Mouse (Mus musculus) forebrain, embryonic 15.5 days (tissue): ENCODE data around the gene Trim13. TPM values are rescaled to one million over a fixed set of nuclear protein-coding genes. Genes with fewer than 3 reads are reported as not detected.
"Not testable (repeated sequence)": the region's sequence is repeated elsewhere in the genome, so short reads cannot be mapped to it uniquely, and the experiment has no call there.

Experiments used
- ATAC-seq: fragments of 200-750 bp; cut with Nextera tagmentation; replicated peaks from 2 replicates; pipeline ENCODE4 v1.8.0; 2017; ENCODE audit warnings: mild to moderate bottlenecking, moderate TSS enrichment, moderate library complexity
- H3K27ac ChIP-seq: fragments of 300-500 bp; sonication (generic); replicated peaks from 2 replicates; pipeline ENCODE4 v1.5.1; 2015; ENCODE audit warnings: mild to moderate bottlenecking, inconsistent platforms
- H3K27me3 ChIP-seq: fragments of 300-500 bp; sonication (generic); 2 replicates; pipeline ENCODE4 v1.6.1; 2015; ENCODE audit warnings: inconsistent platforms
- H3K36me3 ChIP-seq: fragments of 300-500 bp; sonication (generic); 2 replicates; pipeline ENCODE4 v1.6.1; 2015; ENCODE audit warnings: mild to moderate bottlenecking, inconsistent platforms
- H3K4me1 ChIP-seq: fragments of 300-500 bp; sonication (generic); 2 replicates; pipeline ENCODE4 v1.6.1; 2015; ENCODE audit warnings: inconsistent platforms
- H3K4me2 ChIP-seq: fragments of 300-500 bp; sonication (generic); replicated peaks from 2 replicates; pipeline ENCODE4 v1.6.1; 2015; ENCODE audit warnings: mild to moderate bottlenecking, inconsistent platforms
- H3K4me3 ChIP-seq: fragments of 300-500 bp; sonication (generic); 2 replicates; pipeline ENCODE4 v1.5.1; 2015; ENCODE audit warnings: mild to moderate bottlenecking, inconsistent platforms
- H3K9ac ChIP-seq: fragments of 300-500 bp; sonication (generic); replicated peaks from 2 replicates; pipeline ENCODE4 v1.6.1; 2015; ENCODE audit warnings: mild to moderate bottlenecking, inconsistent platforms
- H3K9me3 ChIP-seq: fragments of 300-500 bp; sonication (generic); 2 replicates; pipeline ENCODE4 v1.6.1; 2016; ENCODE audit warnings: inconsistent platforms
- WGBS: fragments of 180-500 bp; shearing (Covaris S2); methylation state at CpG from one replicate; pipeline ENCODE4 v1.1.7; 2015; ENCODE audit warnings: mixed read lengths; 5-methylcytosine and 5-hydroxymethylcytosine counted together
- polyA plus RNA-seq: library from polyadenylated mRNA; unstranded; fragments of >200 nt; fragmentation: Nextera tagmentation; extraction: Ambion mirVana; gene quantifications from 2 replicates; pipeline ENCODE4 v1.2.1, GENCODE M21; 2015

Trim13 gene
- 65.6 and 65.8 TPM in 2 replicates for polyA plus RNA-seq

GRCm38 (mm10) chr14:61597968-61598367 is at the start of gene Trim13:
Gene Trim13, plus strand, starts transcription at chr14:61598247.
- H3K9ac ChIP-seq: 0 out of 2 replicates have a peak within 1 kb of the TSS, but pooled peaks have one; percentile 92
- H3K4me1 ChIP-seq: peaks cover 24% of the 10 kb centered on the region
- 58% methylated on average over 5 of the region's 5 CpGs for WGBS
- no peaks in the 10 kb centered on the region for H3K36me3 ChIP-seq
- H3K27me3 ChIP-seq: no peaks in the 10 kb centered on the region
- H3K9me3 ChIP-seq: no peaks in the 10 kb centered on the region
- no peak for ATAC-seq
- peak within 1 kb of the TSS; percentile 74 for H3K4me2 ChIP-seq
- no peak within 1 kb of the TSS for H3K27ac ChIP-seq
- H3K4me3 ChIP-seq: peak within 1 kb of the TSS; percentile 82

GRCm38 (mm10) chr14:61548614-61549013 is 49.4 kb upstream of the Trim13 start:
- Histone ChIP-seq H3K4me2 (no peak overlapping the region), H3K27me3 (no peaks in the 10 kb centered on the region), H3K9me3 (no peaks in the 10 kb centered on the region), H3K36me3 (peaks cover 14% of the 10 kb centered on the region), H3K9ac (no peak overlapping the region), H3K4me1 (no peaks in the 10 kb centered on the region), H3K27ac (no peak overlapping the region), H3K4me3 (no peak overlapping the region)
- no peak for ATAC-seq
- WGBS: 88% methylated on average over 1 of the region's 1 CpGs

GRCm38 (mm10) chr14:61555931-61556288 is 42.1 kb upstream of the Trim13 start:
- no peak for ATAC-seq
- Histone ChIP-seq H3K4me3 (peak overlapping the region; percentile 83), H3K4me2 (peak overlapping the region; percentile 87), H3K4me1 (peaks cover 16% of the 10 kb centered on the region; the same call in 1 of the 2 replicates), H3K9me3 (no peaks in the 10 kb centered on the region), H3K27ac (peak overlapping the region; percentile 85), H3K36me3 (no peaks in the 10 kb centered on the region), H3K27me3 (no peaks in the 10 kb centered on the region), H3K9ac (peak overlapping the region; percentile 87)
- 7% methylated on average over 6 of the region's 6 CpGs for WGBS

- Histone ChIP-seq H3K27me3 (no peaks in the 10 kb centered on the region), H3K4me1 (peaks cover 16% of the 10 kb centered on the region; the same call in 1 of the 2 replicates), H3K9me3 (no peaks in the 10 kb centered on the region), H3K4me2 (peak within 1 kb of the TSS; percentile 87), H3K36me3 (no peaks in the 10 kb centered on the region), H3K27ac (peak within 1 kb of the TSS; percentile 85), H3K4me3 (peak within 1 kb of the TSS; percentile 83), H3K9ac (peak within 1 kb of the TSS; percentile 87)
- under 1% methylated on average over 72 of the region's 72 CpGs for WGBS
- peak; percentile 98 for ATAC-seq
Observed at GRCm38 (mm10) chr14:61556289-61557147, 41.5 kb upstream of the Trim13 start, which contains the start of gene Spryd7. Gene Spryd7, minus strand, starts transcription at chr14:61556886.

GRCm38 (mm10) chr14:61558901-61559300 is 39.1 kb upstream of the Trim13 start:
- no peak for ATAC-seq
- H3K27ac ChIP-seq: no peak overlapping the region
- H3K27me3 ChIP-seq: no peaks in the 10 kb centered on the region
- WGBS: 93% methylated on average over 6 of the region's 6 CpGs
- no peak overlapping the region for H3K4me2 ChIP-seq
- no peak overlapping the region for H3K4me3 ChIP-seq
- no peak overlapping the region for H3K9ac ChIP-seq
- peaks cover 16% of the 10 kb centered on the region; the same call in 1 of the 2 replicates for H3K4me1 ChIP-seq
- no peaks in the 10 kb centered on the region for H3K36me3 ChIP-seq
- no peaks in the 10 kb centered on the region for H3K9me3 ChIP-seq

GRCm38 (mm10) chr14:61559856-61560255 is 38.2 kb upstream of the Trim13 start:
- 77% methylated on average over 3 of the region's 3 CpGs for WGBS
- ATAC-seq: no peak

GRCm38 (mm10) chr14:61566211-61566610 is 31.8 kb upstream of the Trim13 start:
- H3K36me3 ChIP-seq, ATAC-seq, H3K27ac ChIP-seq, H3K27me3 ChIP-seq, H3K4me1 ChIP-seq, H3K9me3 ChIP-seq, H3K4me2 ChIP-seq, H3K4me3 ChIP-seq, H3K9ac ChIP-seq: not testable (repeated sequence)
- 98% methylated on average over 4 of the region's 4 CpGs for WGBS

More at GRCm38 (mm10) chr14:61559856-61560255, 38.2 kb upstream of the Trim13 start:
- H3K27me3 ChIP-seq: no peaks in the 10 kb centered on the region
- no peaks in the 10 kb centered on the region for H3K36me3 ChIP-seq
- peaks cover 15% of the 10 kb centered on the region; the same call in 1 of the 2 replicates for H3K4me1 ChIP-seq
- H3K9me3 ChIP-seq: no peaks in the 10 kb centered on the region
- H3K4me2 ChIP-seq: no peak overlapping the region
- no peak overlapping the region for H3K4me3 ChIP-seq
- no peak overlapping the region for H3K9ac ChIP-seq
- H3K27ac ChIP-seq: no peak overlapping the region

- Histone ChIP-seq H3K9me3 (no peaks in the 10 kb centered on the region), H3K27me3 (no peaks in the 10 kb centered on the region), H3K36me3 (no peaks in the 10 kb centered on the region), H3K4me1 (no peaks in the 10 kb centered on the region), H3K9ac (no peak overlapping the region), H3K4me3 (no peak overlapping the region), H3K27ac (no peak overlapping the region), H3K4me2 (no peak overlapping the region)
- WGBS: 69% methylated on average over 2 of the region's 2 CpGs
- ATAC-seq: no peak
Observed at GRCm38 (mm10) chr14:61569344-61569743, 28.7 kb upstream of the Trim13 start.

GRCm38 (mm10) chr14:61571366-61571765 is 26.7 kb upstream of the Trim13 start:
- Histone ChIP-seq H3K27ac (no peak overlapping the region), H3K4me3 (no peak overlapping the region), H3K27me3 (no peaks in the 10 kb centered on the region), H3K9me3 (no peaks in the 10 kb centered on the region), H3K9ac (no peak overlapping the region), H3K4me1 (no peaks in the 10 kb centered on the region), H3K4me2 (no peak overlapping the region), H3K36me3 (no peaks in the 10 kb centered on the region)
- WGBS: 12% methylated on average over 4 of the region's 4 CpGs
- no peak for ATAC-seq

GRCm38 (mm10) chr14:61572131-61572530 is 25.9 kb upstream of the Trim13 start:
- Histone ChIP-seq H3K4me1 (no peaks in the 10 kb centered on the region), H3K9me3 (no peaks in the 10 kb centered on the region), H3K27ac (no peak overlapping the region), H3K4me3 (no peak overlapping the region), H3K27me3 (no peaks in the 10 kb centered on the region), H3K36me3 (no peaks in the 10 kb centered on the region), H3K4me2 (no peak overlapping the region), H3K9ac (no peak overlapping the region)
- no peak for ATAC-seq
- WGBS: 63% methylated on average over 2 of the region's 2 CpGs

- no peak overlapping the region for H3K9ac ChIP-seq
- ATAC-seq: no peak
- H3K36me3 ChIP-seq: no peaks in the 10 kb centered on the region
- H3K9me3 ChIP-seq: no peaks in the 10 kb centered on the region; the same call in 1 of the 2 replicates
- no peak overlapping the region for H3K27ac ChIP-seq
- no peak overlapping the region for H3K4me3 ChIP-seq
- H3K4me2 ChIP-seq: no peak overlapping the region
- no peaks in the 10 kb centered on the region for H3K27me3 ChIP-seq
- 87% methylated on average over 10 of the region's 10 CpGs for WGBS
- H3K4me1 ChIP-seq: no peaks in the 10 kb centered on the region
Observed at GRCm38 (mm10) chr14:61575066-61575465, 23.0 kb upstream of the Trim13 start.

- H3K4me2 ChIP-seq: no peak overlapping the region
- H3K9ac ChIP-seq: no peak overlapping the region
- no peaks in the 10 kb centered on the region for H3K4me1 ChIP-seq
- H3K27ac ChIP-seq: no peak overlapping the region
- H3K27me3 ChIP-seq: no peaks in the 10 kb centered on the region
- no peaks in the 10 kb centered on the region for H3K36me3 ChIP-seq
- no peak overlapping the region for H3K4me3 ChIP-seq
- ATAC-seq: no peak
- 90% methylated on average over 8 of the region's 8 CpGs for WGBS
- no peaks in the 10 kb centered on the region; the same call in 1 of the 2 replicates for H3K9me3 ChIP-seq
Observed at GRCm38 (mm10) chr14:61575941-61576340, 22.1 kb upstream of the Trim13 start.
